Mouse (Mus musculus) heart, embryonic 10.5 days (tissue): Measurements from ENCODE around the gene Ppp1r3f. TPM values are rescaled to one million over a fixed set of nuclear protein-coding genes. Genes with fewer than 3 reads are reported as not detected.

Experiments
- DNase-seq: peaks from one replicate; pipeline ENCODE4 v3.0.0-alpha.2; 2017; ENCODE audit warnings: low spot score
- H3K27ac ChIP-seq: fragments of 300-500 bp; sonication (generic); 2 replicates; pipeline ENCODE4 v1.5.1; 2016; ENCODE audit warnings: mild to moderate bottlenecking
- H3K27me3 ChIP-seq: fragments of 300-500 bp; sonication (generic); 2 replicates; pipeline ENCODE4 v1.6.1; 2016; ENCODE audit warnings: mild to moderate bottlenecking; ENCODE audit not compliant: poor library complexity, insufficient read depth, severe bottlenecking
- H3K36me3 ChIP-seq: fragments of 300-500 bp; sonication (generic); 2 replicates; pipeline ENCODE4 v1.6.1; 2016; ENCODE audit warnings: mild to moderate bottlenecking, moderate library complexity
- H3K4me1 ChIP-seq: fragments of 300-500 bp; sonication (generic); 2 replicates; pipeline ENCODE4 v1.6.1; 2016; ENCODE audit warnings: mild to moderate bottlenecking
- H3K4me3 ChIP-seq: fragments of 300-500 bp; sonication (generic); 2 replicates; pipeline ENCODE4 v1.5.1; 2016; ENCODE audit warnings: mild to moderate bottlenecking, moderate library complexity
- H3K9me3 ChIP-seq: fragments of 300-500 bp; sonication (generic); 2 replicates; pipeline ENCODE4 v1.6.1; 2016; ENCODE audit warnings: mild to moderate bottlenecking, moderate library complexity
- WGBS: fragments of 180-500 bp; shearing (Covaris S2); methylation state at CpG from one replicate; pipeline ENCODE4 v1.1.7; 2016; 5-methylcytosine and 5-hydroxymethylcytosine counted together
- polyA plus RNA-seq: library from polyadenylated mRNA; unstranded; fragments of >200 nt; fragmentation: Nextera tagmentation; extraction: Ambion mirVana; gene quantifications from 2 replicates; pipeline ENCODE4 v1.2.1, GENCODE M21; 2016

Ppp1r3f gene
- polyA plus RNA-seq, result 2.1 and 2.5 TPM in 2 replicates

DNA sequence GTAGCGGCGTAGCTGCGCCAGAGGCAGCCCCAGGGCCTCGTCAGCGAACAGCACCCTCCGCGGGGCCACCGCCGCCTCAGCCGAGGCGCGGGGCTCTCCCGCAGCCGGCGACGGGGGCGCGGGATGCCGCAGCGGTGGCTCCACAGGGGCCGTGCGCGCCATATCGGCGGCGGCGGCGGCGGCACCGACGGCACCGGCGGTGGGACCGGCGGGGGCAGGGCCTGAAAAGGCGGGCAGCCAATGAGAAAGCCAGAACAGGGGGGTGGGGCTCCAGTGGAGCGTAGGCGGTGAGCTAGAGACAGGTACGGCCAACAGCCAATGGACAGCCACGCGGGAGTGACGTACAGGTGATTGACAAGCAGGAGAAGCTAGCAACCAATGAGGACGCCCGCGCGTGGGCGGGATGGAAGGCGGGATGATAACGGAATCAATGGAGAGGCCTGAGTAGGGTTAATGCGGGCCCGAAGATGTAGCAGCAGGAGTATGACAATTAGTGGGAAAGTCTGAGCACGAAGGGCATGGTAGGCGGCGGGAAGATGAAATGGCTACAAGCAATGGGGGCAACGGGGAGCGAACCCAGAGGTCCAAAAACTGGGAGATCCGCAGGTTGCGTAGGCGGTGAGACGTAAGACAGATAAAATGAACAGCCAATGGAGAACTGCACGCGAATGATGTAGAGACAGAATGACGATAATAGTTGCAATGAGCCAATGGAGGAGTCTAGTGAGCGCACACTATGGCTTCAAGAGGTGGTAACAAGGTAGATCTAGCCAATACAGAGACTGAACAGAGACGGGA lies at the start of gene Ppp1r3f:
TSS of gene Ppp1r3f (minus strand) at position 197 of the 798 bp plus-strand sequence.
- H3K4me1 ChIP-seq, result peaks cover 18% of the 10 kb centered on the region
- peak within 1 kb of the TSS; percentile 94 for H3K27ac ChIP-seq
- no peaks in the 10 kb centered on the region for H3K27me3 ChIP-seq
- 23% methylated on average over 65 of the region's 65 CpGs for WGBS
- DNase-seq, result peak; percentile 98
- H3K9me3 ChIP-seq, result no peaks in the 10 kb centered on the region
- H3K4me3 ChIP-seq, result peak within 1 kb of the TSS; percentile 67
- no peaks in the 10 kb centered on the region for H3K36me3 ChIP-seq

DNA sequence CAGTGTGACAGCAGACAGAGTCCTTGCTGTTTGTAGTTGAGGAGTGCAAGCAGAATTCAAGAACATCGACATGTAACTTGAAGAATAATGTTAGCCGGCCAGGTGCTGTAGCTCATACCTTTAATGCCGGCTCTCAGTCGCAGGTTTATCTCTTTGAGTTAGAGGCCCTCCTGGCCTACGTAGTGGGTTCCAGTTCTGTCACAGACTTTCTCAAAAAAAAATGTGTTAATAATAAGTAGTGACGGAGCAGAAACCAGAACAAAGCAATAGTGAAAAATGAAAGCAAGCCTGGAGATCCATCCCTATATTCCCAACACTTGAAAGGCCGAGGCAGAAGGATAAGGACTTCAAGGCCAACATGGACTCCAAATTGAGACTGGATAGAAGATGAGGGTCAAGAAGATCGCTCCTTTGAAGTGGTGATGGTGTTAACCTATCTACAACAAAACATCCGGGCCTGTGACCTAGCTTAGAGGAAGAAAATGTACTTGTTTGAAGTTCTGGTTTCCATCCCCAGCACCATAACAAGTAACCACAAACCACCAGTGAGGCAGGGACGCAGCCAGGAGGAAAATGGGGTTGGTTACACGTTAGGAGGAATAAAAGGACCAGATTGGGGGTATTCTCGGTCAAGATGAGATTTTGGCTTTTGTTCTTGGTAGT lies 43.9 kb upstream of the Ppp1r3f start:
- H3K4me1 ChIP-seq, result no peaks in the 10 kb centered on the region

DNA sequence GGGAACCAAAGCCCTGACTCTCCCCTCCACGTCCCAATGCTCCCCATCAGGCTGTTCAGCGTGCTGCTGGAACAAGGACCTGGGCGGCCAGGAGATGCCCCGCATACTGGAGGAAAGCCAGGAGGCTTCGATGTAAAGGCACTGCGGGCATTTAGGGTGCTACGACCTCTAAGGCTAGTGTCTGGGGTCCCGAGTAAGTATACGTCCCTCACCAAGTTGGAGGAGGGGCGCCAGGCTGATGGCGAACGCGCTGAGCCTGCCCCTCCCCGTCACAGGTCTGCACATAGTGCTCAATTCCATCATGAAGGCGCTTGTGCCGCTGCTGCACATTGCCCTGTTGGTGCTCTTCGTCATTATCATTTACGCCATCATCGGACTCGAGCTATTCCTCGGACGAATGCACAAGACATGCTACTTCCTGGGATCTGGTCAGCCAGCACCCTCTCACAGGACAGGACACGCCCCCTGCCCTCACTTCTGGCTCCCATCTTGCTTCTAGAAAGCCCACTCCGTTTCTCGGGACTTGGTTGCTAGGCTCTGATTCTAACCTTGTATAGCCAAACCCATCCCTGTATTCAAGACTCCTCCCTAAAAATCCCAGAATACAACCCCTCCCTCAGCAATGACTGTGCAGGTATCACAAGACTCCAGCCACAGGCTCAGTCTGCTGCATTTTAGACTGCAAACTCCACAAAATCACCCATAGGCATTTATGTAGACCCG lies 36.6 kb upstream of the Ppp1r3f start:
- no peaks in the 10 kb centered on the region for H3K9me3 ChIP-seq
- no peak overlapping the region for H3K27ac ChIP-seq
- H3K4me1 ChIP-seq, result no peaks in the 10 kb centered on the region
- no peaks in the 10 kb centered on the region for H3K36me3 ChIP-seq
- peaks cover 14% of the 10 kb centered on the region for H3K27me3 ChIP-seq
- peak overlapping the region; percentile 57 for H3K4me3 ChIP-seq
- no peak for DNase-seq
- 18% methylated on average over 26 of the region's 26 CpGs for WGBS

More for the DNA sequence above, 43.9 kb upstream of the Ppp1r3f start:
- Histone ChIP-seq H3K27me3 (no peaks in the 10 kb centered on the region), H3K9me3 (no peaks in the 10 kb centered on the region), H3K4me3 (no peak overlapping the region), H3K36me3 (no peaks in the 10 kb centered on the region), H3K27ac (no peak overlapping the region)
- DNase-seq, result no peak
- WGBS, result 78% methylated on average over 12 of the region's 12 CpGs

DNA sequence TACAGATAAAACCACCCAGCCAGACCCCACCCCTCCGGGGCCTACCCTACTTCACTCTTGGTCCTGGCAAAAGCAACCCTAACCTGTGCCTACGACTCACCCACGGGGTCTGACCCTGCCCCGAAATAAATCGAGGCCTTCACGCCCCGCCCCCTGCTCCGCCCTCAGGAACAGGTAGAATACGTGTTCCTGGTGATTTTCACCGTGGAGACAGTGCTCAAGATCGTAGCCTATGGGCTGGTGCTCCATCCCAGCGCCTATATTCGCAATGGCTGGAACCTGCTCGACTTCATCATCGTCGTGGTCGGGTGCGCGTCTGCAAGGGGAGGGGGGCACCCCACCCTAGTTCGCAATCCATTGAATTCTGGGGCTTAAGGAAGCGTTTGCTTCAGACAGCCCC lies 36.0 kb upstream of the Ppp1r3f start:
- Histone ChIP-seq H3K4me1 (no peaks in the 10 kb centered on the region), H3K27me3 (peaks cover 14% of the 10 kb centered on the region), H3K36me3 (no peaks in the 10 kb centered on the region), H3K27ac (no peak overlapping the region), H3K4me3 (peak overlapping the region; percentile 57), H3K9me3 (no peaks in the 10 kb centered on the region)
- no peak for DNase-seq
- 19% methylated on average over 21 of the region's 21 CpGs for WGBS

DNA sequence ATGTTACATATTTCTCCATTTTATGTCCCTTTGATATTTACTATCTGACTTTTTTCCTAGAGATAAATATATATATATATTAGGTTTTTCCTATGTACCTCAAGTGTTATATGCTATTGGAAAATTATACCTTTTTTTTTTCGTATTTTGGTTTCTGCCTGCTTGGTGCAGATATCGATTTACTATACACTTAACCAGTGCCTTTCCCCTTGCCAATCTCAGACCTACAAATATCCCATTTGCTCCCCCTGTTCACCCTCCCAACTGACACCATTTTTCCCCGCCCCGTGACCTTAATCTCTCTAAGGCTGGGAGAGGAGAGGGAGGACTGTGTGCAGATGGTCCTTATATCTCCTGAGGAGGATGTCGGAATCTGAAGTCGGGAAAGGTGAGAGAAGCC lies 32.7 kb upstream of the Ppp1r3f start, which contains the start of gene Cacna1f:
TSS of gene Cacna1f (plus strand) at position 301 of the 400 bp plus-strand sequence.
- H3K4me3 ChIP-seq, result no peak within 1 kb of the TSS
- no peaks in the 10 kb centered on the region for H3K9me3 ChIP-seq
- H3K36me3 ChIP-seq, result no peaks in the 10 kb centered on the region
- peaks cover 14% of the 10 kb centered on the region for H3K27me3 ChIP-seq
- 72% methylated on average over 6 of the region's 6 CpGs for WGBS
- no peaks in the 10 kb centered on the region for H3K4me1 ChIP-seq
- no peak for DNase-seq
- no peak within 1 kb of the TSS for H3K27ac ChIP-seq

DNA sequence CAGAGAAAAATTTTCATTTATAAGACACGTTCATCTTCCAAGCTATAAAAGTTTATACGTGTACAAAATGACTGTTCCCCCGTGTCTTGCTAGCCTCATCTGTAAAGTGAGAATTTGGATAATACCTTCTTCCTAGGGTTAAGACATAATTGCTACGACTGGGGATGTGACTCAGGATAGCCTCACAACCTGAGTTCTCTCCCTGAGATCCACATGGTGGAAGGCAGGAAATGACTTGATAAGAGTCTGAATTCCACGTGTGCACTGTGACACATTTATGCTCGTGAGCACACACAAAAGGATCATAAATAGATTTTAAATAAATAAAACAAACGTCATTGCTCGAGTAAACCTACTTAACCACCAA lies 31.5 kb upstream of the Ppp1r3f start:
- H3K9me3 ChIP-seq, result no peaks in the 10 kb centered on the region
- no peak overlapping the region for H3K4me3 ChIP-seq
- DNase-seq, result no peak
- H3K4me1 ChIP-seq, result no peaks in the 10 kb centered on the region
- WGBS, result 39% methylated on average over 8 of the region's 8 CpGs
- H3K27ac ChIP-seq, result no peak overlapping the region
- no peaks in the 10 kb centered on the region for H3K36me3 ChIP-seq
- peaks cover 5% of the 10 kb centered on the region for H3K27me3 ChIP-seq

DNA sequence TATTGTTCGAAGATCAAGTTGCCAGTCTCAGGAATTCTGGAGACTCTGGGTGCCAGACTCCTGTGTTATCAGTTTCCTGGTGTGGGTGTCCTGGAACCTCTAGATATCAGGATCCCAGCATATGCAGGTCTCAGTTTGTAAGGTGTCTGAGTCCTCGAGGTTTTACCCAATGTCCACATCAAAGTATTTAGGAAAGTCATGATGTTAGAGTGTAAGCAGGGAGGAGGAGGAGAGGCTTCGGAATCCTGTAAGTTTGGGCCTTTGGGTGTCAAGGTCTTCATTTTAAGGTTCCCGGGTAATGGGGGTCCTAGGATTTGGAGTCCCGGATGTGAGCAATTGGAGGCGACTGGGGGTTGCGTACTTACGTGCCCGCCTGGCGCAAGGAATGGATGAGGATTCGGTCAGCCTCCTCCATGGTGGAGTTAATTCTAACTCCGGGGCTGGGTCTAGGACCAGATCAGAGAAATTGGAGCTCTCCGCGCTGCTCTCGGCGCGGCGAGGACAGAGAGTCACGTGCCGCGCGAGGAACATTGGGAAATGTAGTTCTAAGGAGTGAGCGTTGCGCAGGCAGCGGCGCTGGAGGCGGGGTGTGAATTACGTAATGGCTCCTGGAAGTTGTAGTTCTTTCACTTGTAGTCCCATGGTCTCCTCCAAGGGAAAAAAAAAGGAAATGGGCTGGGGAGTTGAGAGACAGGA lies 30.9 kb upstream of the Ppp1r3f start, which contains the start of gene Ccdc22:
TSS of gene Ccdc22 (minus strand) at position 639 of the 696 bp plus-strand sequence.
- H3K9me3 ChIP-seq, result no peaks in the 10 kb centered on the region
- DNase-seq, result peak; percentile 93
- H3K36me3 ChIP-seq, result no peaks in the 10 kb centered on the region
- H3K27ac ChIP-seq, result peak within 1 kb of the TSS; percentile 78; the same call in 1 of the 2 replicates
- H3K4me1 ChIP-seq, result no peaks in the 10 kb centered on the region
- peaks cover 5% of the 10 kb centered on the region for H3K27me3 ChIP-seq
- 15% methylated on average over 28 of the region's 28 CpGs for WGBS
- H3K4me3 ChIP-seq, result peak within 1 kb of the TSS; percentile 59

DNA sequence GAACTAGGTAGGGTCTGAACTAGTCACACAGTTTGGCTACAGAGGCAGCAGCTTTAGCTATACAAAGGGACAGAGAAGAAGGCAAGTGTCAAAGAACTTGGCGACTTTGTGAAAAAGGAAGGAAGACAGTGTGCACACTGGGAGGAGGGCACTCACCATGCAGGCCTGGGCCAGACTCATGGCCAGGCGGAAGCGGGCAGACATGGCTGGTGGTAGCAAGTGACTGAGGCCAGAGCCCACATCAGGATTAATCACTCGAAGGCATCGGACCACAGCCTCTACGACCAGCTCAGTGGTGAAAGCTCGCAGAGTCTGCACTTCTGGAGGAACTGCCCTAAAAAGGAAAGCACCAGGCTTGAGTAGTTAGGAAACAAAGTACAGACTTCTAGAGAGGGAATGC lies 29.9 kb upstream of the Ppp1r3f start:
- Histone ChIP-seq H3K27me3 (peaks cover 5% of the 10 kb centered on the region), H3K4me1 (no peaks in the 10 kb centered on the region), H3K36me3 (peaks cover 5% of the 10 kb centered on the region; the same call in 1 of the 2 replicates), H3K27ac (no peak overlapping the region), H3K4me3 (no peak overlapping the region), H3K9me3 (no peaks in the 10 kb centered on the region)
- DNase-seq, result no peak
- 85% methylated on average over 7 of the region's 7 CpGs for WGBS

DNA sequence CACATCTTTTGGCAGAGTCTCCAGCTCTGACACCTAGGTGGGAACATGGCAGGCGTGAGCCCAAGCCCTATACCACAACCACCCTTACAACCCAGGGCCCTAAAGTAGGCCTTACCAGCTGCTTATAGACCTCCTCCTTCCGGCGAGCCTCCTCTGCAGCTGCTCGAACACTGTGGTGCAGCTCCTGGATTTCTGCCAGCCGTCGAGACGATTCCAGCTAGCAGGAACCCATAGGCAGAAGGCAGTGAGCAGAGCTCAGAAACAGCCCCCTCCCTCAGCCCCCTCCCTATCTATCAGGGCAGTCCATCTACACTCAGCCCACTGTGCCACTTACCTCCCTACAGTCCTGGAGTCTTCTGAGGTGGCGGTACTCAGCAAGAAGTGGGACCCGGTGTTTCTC lies 21.3 kb upstream of the Ppp1r3f start:
- no peaks in the 10 kb centered on the region for H3K27me3 ChIP-seq
- H3K4me3 ChIP-seq, result no peak overlapping the region
- H3K4me1 ChIP-seq, result no peaks in the 10 kb centered on the region
- H3K27ac ChIP-seq, result no peak overlapping the region
- 86% methylated on average over 9 of the region's 9 CpGs for WGBS
- no peaks in the 10 kb centered on the region for H3K9me3 ChIP-seq
- DNase-seq, result no peak
- H3K36me3 ChIP-seq, result peaks cover 53% of the 10 kb centered on the region

DNA sequence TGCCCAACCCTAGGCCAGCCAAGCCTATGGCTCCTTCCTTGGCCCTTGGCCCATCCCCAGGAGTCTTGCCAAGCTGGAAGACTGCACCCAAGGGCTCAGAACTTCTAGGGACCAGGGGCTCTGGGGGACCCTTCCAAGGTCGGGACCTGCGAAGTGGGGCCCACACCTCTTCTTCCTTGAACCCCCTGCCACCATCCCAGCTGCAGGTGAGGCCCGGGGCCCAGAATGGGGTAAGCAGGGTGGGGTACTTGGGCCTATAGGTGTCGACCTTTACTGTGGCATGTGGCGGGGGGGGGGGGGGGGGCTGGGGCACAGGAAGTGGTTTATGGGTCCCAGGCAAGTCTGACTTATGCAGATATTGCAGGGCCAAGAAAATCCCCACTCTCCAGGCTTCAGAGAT lies 12.3 kb upstream of the Ppp1r3f start:
- Histone ChIP-seq H3K9me3 (no peaks in the 10 kb centered on the region), H3K4me3 (no peak overlapping the region), H3K27me3 (no peaks in the 10 kb centered on the region), H3K27ac (no peak overlapping the region), H3K36me3 (peaks cover 2% of the 10 kb centered on the region; the same call in 1 of the 2 replicates), H3K4me1 (no peaks in the 10 kb centered on the region)
- WGBS, result 90% methylated on average over 4 of the region's 5 CpGs
- no peak for DNase-seq

DNA sequence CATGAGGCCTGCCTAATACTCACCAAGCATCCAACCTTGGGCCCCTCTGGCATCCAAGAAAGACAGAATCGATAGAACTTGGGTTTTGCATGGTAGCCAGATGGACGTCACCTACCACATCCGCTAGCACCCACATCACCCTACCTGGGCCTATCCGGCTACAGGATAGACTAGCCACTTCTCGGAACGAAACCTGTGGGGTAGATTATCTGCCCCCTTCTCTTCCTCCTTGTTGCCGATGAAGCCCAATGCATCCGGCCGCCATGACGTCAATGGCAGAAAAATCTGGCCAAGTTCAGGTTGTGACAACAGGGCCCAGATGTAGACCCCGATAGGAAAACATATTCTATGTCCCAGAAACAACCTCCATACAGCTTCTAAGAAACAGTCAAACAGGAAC lies 9.8 kb upstream of the Ppp1r3f start:
- H3K9me3 ChIP-seq, result no peaks in the 10 kb centered on the region
- H3K27ac ChIP-seq, result no peak overlapping the region
- H3K4me1 ChIP-seq, result no peaks in the 10 kb centered on the region
- H3K27me3 ChIP-seq, result no peaks in the 10 kb centered on the region
- 85% methylated on average over 11 of the region's 11 CpGs for WGBS
- H3K36me3 ChIP-seq, result no peaks in the 10 kb centered on the region
- no peak for DNase-seq
- H3K4me3 ChIP-seq, result no peak overlapping the region

DNA sequence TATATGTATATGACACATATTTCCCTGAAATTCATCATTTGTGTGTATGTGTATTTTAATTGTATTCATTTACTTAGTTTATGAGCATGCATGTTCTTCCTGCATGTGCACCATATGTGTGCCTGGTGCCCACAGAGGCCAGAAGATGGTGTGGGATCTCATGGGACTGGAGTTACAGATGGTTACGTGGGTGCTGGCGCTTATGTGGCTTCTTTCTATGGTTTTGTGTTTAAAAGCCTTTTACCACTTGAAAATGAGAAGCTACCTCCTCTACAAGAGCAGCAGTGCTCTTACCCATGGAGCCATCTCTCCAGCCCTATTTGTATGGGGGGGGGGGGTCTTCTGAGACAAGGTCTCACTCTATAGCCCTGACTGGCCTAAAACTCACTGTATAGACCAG lies 7.1 kb upstream of the Ppp1r3f start:
- Histone ChIP-seq H3K27ac (no peak overlapping the region), H3K4me1 (no peaks in the 10 kb centered on the region), H3K9me3 (no peaks in the 10 kb centered on the region), H3K36me3 (no peaks in the 10 kb centered on the region), H3K27me3 (no peaks in the 10 kb centered on the region), H3K4me3 (no peak overlapping the region)
- 90% methylated on average over 2 of the region's 2 CpGs for WGBS
- DNase-seq, result no peak
